Mouse (Mus musculus): ENCODE results near the gene Gm47289. TPM values are rescaled to one million over a fixed set of nuclear protein-coding genes. Genes with fewer than 3 reads are reported as not detected.

Gene Gm47289
- total RNA-seq, 2 experiments from 2014 or later: not detected

DNA sequence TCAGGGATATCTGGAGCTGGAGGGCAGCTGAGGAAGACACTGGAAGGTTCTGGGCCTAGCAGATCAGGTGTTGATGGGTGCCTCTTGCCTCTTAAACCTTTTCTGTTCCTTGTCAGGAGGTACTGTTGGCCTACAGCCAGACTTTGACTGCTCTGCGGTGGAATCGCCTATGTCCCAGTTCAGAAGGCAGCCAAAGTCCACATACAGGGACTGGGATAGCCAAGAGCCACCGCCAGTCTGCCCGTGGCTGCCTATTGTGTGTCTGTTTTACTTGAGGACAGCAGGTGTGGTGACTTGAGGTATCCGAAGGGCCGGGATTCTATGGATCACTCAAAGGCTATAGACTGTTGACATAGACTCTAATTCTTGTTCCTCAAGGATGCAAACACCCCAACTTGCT lies 6.6 kb downstream of the Gm47289 start:
- no peak for TF ChIP-seq CTCF (IDR thresholded peaks at IDR 0.05)

DNA sequence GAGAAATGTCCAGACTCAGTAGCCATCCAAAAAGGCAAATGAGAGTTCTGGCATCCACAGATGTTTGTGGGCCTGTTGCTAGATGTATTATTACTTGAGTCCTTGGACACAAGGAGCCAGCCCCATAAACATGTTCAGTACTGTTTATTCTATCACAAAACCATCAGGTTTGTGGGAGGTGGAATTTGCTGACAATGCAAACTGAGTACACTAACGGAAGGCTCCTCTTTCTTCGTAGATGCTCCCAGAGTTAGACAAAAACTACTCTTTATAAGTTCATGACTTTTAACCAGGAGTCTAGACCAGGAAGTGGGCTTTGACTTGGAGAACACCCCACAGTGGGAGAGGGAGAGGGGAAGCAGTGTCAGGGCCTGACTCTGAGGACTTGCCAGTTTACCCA lies 8.6 kb downstream of the Gm47289 start:
- DNase-seq (ENCODE audit: extremely low spot score in 1 of 2, low spot score in 2 of 2): no peak
- Histone ChIP-seq H3K4me3 (no peak overlapping the region), H3K27ac (no peak overlapping the region)
- intact Hi-C loops (cut with DNase I): no loop called here
- no peak for TF ChIP-seq CTCF (IDR thresholded peaks at IDR 0.05)

More for the DNA sequence above, 6.6 kb downstream of the Gm47289 start:
- no peak for DNase-seq (ENCODE audit: extremely low spot score in 1 of 2, low spot score in 2 of 2)
- Histone ChIP-seq H3K4me3 (no peak overlapping the region), H3K27ac (no peak overlapping the region)
- intact Hi-C loops (cut with DNase I): no loop called here

DNA sequence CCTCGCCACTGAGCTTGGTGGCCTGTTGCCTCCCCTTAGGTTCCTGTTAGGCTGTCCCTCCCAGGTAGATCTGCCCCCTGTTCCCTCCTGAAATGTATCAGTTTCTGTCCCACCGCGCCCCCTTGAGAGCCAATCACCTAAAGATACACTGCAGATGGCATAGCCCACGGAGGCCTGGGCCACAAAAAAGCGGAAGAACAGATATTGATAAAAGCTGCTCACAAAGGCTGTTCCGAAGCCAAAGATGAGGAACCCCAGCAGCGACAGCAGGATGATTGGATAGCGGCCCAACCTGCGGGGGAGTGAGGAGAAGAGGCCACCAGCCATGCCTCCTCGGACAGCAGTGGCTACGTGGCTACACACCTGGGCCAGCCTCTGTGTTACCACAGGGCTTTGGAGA lies 20.3 kb downstream of the Gm47289 start:
- no peak for TF ChIP-seq CTCF (IDR thresholded peaks at IDR 0.05)
- H3K4me3 ChIP-seq: no peak overlapping the region
- H3K27ac ChIP-seq: no peak overlapping the region
- DNase-seq (ENCODE audit: extremely low spot score in 1 of 2, low spot score in 2 of 2): no peak
- intact Hi-C loops (cut with DNase I): no loop called here

DNA sequence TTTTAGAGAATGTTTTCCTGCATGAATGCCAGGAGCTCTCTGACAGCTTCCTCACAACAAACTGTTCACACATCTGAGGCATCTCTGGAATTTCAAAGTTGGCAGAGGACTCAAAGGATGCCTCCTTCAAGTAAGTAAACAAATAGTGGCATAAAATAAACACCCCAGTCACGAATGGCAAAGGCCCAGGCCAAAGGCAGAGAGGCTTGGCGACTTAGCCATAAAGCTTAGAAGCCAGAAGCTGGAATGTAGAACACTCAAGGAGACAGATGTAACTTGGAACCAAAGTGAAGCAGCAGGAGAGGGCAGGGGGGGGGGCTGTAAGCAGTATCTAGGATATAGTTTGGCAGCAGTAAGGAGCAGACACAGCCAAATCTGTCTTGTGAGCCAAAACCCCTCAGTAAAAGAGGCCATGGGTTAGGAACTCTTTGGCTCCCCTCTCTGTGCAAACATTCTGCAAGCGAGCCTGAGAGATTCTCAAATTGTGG lies 22.3 kb downstream of the Gm47289 start:
- TF ChIP-seq CTCF (IDR thresholded peaks at IDR 0.05): no peak
- intact Hi-C loops (cut with DNase I): no loop called here
- DNase-seq (ENCODE audit: extremely low spot score in 1 of 2, low spot score in 2 of 2): no peak
- H3K27ac ChIP-seq: no peak overlapping the region
- no peak overlapping the region for H3K4me3 ChIP-seq

DNA sequence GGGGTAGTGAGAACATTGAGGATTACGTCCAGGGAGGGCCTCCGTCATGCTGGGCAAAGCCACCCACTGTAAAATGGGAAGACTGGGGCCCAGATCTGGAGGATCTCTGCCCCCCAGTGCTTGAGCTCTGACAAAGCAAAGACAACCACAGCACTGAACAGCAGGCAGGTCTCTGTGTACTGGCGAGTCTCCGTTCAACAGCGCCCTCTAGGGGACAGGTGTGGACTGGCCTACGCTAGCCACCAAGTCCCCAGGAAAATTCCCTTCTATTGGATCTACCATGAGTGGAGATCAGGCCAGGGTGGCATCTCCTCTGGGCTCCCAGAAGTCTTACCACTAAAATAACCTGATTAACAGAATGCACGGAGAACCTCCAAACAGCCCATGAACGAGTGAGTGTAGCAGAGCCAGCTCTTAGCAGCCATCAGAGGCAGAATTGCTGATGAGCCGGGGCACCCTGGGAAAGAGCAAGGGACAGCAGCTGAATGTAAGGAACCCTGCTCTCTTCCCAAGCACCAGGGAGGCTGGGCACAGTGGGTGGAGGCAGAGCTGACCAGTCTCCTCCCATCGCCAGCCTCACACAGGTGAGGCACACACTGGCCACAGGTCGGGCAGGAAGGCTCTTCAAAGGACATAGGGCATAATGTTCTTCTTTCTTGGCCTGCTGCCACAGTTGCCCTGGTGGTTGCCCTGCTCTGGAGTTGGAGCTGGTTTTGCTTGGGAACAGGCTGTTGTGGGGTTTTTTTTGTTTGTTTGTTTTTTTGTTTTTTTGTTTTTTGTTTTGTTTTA lies 33.4 kb downstream of the Gm47289 start:
- Histone ChIP-seq H3K27ac (no peak overlapping the region), H3K4me3 (no peak overlapping the region)
- peak; percentile 31 to 43 for DNase-seq (ENCODE audit: extremely low spot score in 1 of 2, low spot score in 2 of 2)
- intact Hi-C loops (cut with DNase I): no loop called here
- TF ChIP-seq CTCF (IDR thresholded peaks at IDR 0.05): peak; percentile 64

DNA sequence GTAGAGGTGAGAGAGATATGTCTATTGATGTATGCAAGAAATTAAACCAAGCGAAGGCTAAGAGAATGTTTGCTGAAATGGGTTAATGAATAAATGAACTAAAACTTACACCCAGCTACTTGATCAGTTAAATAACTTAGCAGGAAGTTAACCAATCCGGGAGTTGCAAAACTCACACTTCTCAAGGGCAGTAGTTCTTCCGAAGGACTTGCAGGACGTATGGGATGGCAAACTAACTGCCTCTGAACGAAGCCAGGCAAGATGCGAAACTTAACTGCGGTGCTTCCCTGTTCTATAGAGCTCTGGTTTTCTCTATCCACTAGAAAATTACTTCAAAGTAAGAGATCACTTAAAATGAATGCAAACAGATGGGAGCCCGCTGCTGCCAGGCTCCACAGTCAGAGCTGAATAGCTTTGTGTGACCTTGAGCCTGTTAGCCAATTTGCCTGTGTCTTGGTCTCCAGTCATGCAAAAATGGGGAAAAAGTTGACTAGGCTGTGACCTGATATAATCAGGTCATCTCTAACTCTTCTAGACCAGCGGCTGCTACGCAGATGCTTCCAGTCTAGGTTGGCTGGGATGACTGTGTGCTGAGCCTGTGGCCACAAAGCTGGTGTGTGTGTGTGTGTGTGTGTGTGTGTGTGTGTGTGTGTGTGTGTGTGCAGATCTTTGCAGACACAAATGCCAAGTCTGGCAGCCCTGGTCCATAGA lies 40.3 kb downstream of the Gm47289 start:
- Histone ChIP-seq H3K27ac (no peak overlapping the region), H3K4me3 (no peak overlapping the region)
- intact Hi-C loops (cut with DNase I): no loop called here
- DNase-seq (ENCODE audit: extremely low spot score in 1 of 2, low spot score in 2 of 2): no peak
- no peak for TF ChIP-seq CTCF (IDR thresholded peaks at IDR 0.05)

DNA sequence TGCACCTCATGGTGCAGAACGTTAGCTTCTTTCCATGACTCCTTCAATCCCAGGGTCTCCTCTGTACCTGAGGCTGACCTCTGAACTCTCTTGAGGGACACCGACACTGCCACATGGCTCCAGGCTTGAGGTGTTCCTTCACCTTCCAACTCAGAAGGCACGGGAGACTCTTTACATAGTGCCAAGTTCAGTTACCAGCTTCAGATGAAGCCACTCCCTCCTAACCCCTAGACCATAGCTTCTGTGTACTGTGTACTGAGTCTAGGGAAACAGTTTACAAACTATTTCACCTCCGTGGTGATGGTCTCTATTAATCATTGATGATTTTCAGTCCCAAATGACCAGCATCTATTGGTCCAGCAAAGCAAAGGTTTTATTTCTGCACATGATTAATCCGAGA lies 42.7 kb downstream of the Gm47289 start:
- H3K4me3 ChIP-seq: no peak overlapping the region
- TF ChIP-seq CTCF (IDR thresholded peaks at IDR 0.05): no peak
- no peak for DNase-seq (ENCODE audit: extremely low spot score in 1 of 2, low spot score in 2 of 2)
- H3K27ac ChIP-seq: no peak overlapping the region
- intact Hi-C loops (cut with DNase I): no loop called here

DNA sequence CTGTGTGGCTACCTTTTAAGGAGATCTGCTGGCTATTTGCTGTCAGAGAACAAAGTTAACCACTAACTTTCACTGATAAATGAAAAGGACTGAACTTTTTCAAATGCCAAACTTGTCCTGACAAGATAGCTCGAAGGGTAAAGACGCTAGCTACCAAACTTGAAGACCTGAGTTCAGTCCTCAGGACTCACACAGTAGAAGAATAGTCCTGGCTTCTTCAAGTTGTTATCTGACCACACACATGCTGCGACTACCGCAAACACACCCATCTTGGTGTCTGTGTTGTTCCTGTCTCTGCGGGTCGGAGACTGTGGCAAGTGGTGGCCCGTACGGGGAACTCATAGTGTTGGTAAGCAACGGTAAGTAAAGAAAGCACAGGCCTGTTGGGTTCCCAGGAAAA lies 44.7 kb downstream of the Gm47289 start:
- intact Hi-C loops (cut with DNase I): no loop called here
- no peak for TF ChIP-seq CTCF (IDR thresholded peaks at IDR 0.05)
- Histone ChIP-seq H3K27ac (no peak overlapping the region), H3K4me3 (no peak overlapping the region)
- DNase-seq (ENCODE audit: extremely low spot score in 1 of 2, low spot score in 2 of 2): no peak

DNA sequence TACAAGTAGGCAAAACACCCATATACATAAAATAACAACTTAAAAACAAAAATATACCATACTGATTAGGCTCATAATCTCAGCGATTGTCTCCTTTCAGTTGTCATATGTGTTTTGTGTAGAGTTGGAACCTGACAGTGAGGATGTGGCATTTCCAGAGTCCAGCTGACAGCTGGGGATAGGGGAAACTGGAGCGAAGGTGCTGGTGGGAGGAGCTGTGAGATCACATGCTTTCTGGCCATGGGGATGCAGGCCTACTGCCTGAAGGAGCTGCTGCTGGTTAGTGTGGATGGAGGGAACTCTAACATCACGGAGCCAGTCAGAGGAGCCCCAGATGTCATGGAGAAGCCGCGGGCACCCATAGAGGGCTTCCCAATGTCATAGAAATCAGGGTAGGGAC lies 46.8 kb downstream of the Gm47289 start:
- no peak overlapping the region for H3K4me3 ChIP-seq
- intact Hi-C loops (cut with DNase I): no loop called here
- no peak for DNase-seq (ENCODE audit: extremely low spot score in 1 of 2, low spot score in 2 of 2)
- no peak overlapping the region for H3K27ac ChIP-seq
- no peak for TF ChIP-seq CTCF (IDR thresholded peaks at IDR 0.05)

DNA sequence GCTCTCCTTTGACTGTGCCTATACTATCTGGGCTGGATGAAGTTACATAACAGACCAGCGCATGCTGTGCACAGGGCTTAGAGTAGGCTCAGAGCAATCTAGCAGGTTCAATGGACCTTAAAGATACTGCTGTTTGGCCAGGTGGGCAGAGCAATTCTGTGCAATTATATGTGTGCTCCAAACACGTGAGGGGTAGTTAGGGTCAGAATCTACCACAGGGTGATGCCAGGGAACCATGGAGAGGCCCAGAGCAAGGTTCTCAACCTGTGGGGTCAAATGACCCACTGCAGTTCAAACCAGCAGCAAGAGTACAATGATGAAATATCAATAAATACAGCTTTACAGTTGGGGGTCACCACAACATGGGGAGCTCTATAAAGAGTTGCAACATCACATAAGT lies 47.7 kb downstream of the Gm47289 start:
- no peak for DNase-seq (ENCODE audit: extremely low spot score in 1 of 2, low spot score in 2 of 2)
- TF ChIP-seq CTCF (IDR thresholded peaks at IDR 0.05): no peak
- no peak overlapping the region for H3K27ac ChIP-seq
- intact Hi-C loops (cut with DNase I): no loop called here
- H3K4me3 ChIP-seq: no peak overlapping the region

DNA sequence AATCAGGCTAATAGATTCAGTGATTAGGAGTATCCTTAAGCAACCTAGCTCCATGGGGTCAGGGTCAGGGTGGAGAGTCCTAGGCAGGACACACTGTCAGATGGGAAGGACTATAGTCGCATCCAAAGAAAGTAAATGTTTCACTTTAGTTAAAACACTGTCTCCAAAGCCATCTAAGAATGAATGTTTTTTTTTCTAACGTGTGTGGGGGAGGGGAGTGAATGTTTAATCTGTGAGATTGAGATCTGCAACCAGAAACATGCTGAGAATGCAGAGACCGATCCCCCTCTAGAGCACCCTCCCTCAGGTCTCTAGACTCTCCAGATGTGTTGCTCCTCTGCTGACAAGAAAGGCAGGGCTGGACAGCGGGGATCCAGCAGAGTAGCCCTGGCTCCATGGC lies 48.2 kb downstream of the Gm47289 start:
- intact Hi-C loops (cut with DNase I): no loop called here
- no peak for TF ChIP-seq CTCF (IDR thresholded peaks at IDR 0.05)
- H3K4me3 ChIP-seq: no peak overlapping the region
- H3K27ac ChIP-seq: no peak overlapping the region
- no peak for DNase-seq (ENCODE audit: extremely low spot score in 1 of 2, low spot score in 2 of 2)

DNA sequence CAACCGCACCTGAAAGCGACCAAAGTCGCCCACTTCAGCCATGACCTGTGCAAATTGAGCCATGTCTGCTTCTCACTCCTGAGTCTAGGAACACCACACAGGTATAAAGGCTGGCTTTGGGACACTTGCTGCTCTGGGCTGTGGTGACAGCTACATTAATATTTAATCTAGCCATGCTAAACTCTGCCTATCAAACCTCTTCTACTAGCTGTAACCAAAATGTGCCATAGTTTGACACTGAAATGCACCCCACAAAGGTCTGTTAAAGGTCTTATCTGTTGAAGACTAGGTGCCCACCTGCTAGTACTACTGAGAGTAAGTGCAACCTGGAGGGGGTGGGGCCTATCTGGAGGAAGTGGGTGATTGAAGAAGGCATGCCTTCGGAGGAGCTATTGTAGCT lies 50.0 kb downstream of the Gm47289 start, which contains the start of gene Slc22a13:
Gene Slc22a13 (minus strand): TSS at position 101 of the 400 bp plus-strand sequence.
- DNase-seq (ENCODE audit: extremely low spot score in 1 of 2, low spot score in 2 of 2): no peak
- TF ChIP-seq CTCF (IDR thresholded peaks at IDR 0.05): no peak
- H3K27ac ChIP-seq: no peak within 1 kb of the TSS
- H3K4me3 ChIP-seq: no peak within 1 kb of the TSS
- intact Hi-C loops (cut with DNase I): no loop called here

Other genes with a start within 250 kb of the Gm47289 start
- gene Ctdspl, start 232.7 kb upstream of the Gm47289 start, total RNA-seq (2021): 10 to 100 TPM; 33.9 to 37.5 TPM
- 1 to 10 TPM; 8.3 to 8.9 TPM for gene Vill, start 106.4 kb upstream of the Gm47289 start, total RNA-seq (2021)
- 10 to 100 TPM; 15.2 to 16.2 TPM for gene Plcd1, start 65.7 kb upstream of the Gm47289 start, total RNA-seq (2021)
- 1 to 10 TPM; 2.8 to 3.8 TPM for gene Dlec1, start 56.7 kb upstream of the Gm47289 start, total RNA-seq (2021)
- gene Acaa1b, start 2.1 kb upstream of the Gm47289 start, total RNA-seq (2021): 1 to 10 TPM; 1.8 TPM
- gene Slc22a13, start 49.9 kb downstream of the Gm47289 start, total RNA-seq (2021): under 1 TPM in 1 of 2 experiments, not detected in 1; 0.23 TPM
- 10 to 100 TPM; 31.1 to 33.9 TPM for gene Oxsr1, start 163.3 kb downstream of the Gm47289 start, total RNA-seq (2021)
- gene Acaa1a, start 180.5 kb downstream of the Gm47289 start, total RNA-seq (2021): 10 to 100 TPM; 69.9 to 73.6 TPM
- 1 to 10 TPM; 4.6 to 5.5 TPM for gene Myd88, start 182.2 kb downstream of the Gm47289 start, total RNA-seq (2021)
- gene Xylb, start 198.2 kb downstream of the Gm47289 start, total RNA-seq (2021): 1 to 10 TPM; 4.9 to 5.5 TPM
- not detected for gene Slc22a14, start 206.4 kb downstream of the Gm47289 start, total RNA-seq (2021)
- gene Acvr2b, start 243.0 kb downstream of the Gm47289 start, total RNA-seq (2021): 10 to 100 TPM; 16.9 to 19.1 TPM